Mouse (Mus musculus) brain, adult 2 months (tissue): ENCODE data around the gene Cd300a.
A peak's percentile ranks its signal among the peaks of the same experiment; 100 is the strongest.

Experiments used
- DNase-seq: peaks from one replicate; pipeline ENCODE4 v3.0.0; 2011; ENCODE audit warnings: low read depth, low spot score

Gene Cd300a

DNA sequence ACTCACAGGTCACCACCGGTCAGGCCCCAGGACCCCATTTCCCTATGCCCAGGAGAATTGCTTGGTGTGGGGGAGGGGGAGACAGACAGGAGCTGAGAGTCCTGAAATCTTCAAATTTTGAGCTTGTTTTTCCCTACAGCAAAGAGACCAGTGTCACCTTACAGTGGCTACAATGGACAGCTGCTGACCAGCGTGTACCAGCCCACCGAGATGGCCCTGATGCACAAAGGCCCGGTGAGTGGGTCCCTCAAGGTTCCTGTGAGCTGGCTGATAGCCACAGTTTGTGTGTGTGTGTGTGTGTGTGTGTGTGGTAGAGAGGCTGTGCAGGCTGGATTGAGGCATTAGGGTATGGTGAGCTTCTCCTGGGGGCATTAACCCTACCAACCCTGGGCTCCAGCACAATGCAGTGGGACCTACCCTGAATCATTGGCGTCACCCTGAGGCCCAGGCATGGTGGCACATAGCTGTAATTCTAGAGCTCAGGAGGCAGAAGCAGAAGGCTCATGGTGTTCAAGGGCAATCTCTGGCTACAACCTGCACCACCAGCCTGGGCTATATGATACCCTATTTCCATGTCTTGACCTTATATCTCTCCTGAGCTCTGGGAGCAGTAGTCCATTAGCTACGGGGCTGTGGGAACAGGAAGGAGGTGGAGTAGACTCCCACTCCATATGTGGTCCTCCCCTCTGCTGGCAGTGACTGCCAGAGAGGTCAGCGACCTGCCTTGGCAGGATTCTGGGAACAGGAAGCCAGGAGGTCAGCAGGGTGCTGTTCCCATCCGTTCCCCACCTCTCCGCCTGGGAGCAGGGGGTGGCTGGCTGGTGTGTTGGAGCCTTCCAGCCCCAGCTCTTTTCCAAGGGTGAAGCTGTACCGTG is 23.1 kb upstream of the Cd300a start:
- peak; percentile 79 for DNase-seq

DNA sequence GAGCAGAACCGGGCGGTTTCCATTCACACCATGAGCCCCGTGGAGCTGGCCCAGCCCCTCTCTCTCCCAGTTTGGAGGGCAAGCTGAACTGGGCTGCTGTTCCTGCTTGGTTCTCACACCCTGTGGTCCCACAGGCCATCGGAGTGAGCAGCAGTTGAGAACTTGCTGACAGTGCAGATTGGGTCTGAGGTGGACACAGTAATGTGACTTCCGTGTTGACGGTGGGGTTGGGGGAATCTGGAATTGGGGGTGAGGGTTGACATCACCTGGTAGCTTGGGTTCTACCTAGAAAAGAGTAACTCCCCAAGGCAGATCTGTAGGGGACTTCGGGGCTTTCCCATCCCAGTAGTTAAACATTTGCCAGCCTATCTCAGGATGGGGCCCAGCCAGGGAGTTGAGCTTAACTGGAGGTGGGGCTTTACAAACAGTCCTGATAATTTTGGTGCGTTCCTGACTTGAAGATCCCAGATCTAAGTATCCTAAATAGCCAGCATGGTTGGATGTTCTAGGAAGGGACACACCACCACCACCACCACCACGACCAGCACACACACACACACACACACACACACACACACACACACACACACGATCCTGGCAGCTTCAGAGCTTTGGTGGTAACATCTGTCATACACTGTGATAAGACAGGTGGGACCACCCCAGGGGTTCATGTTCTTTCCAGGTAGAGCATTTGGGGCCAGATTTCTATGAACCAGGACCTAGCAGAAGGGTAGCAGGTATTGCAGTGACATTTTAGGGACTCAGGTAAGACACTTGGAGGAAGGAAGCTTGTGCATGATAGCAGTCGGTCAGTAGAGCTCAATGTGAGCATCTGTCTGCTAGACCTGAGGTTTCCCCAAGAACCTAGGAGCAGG is 22.2 kb upstream of the Cd300a start:
- DNase-seq = peak; percentile 61

DNA sequence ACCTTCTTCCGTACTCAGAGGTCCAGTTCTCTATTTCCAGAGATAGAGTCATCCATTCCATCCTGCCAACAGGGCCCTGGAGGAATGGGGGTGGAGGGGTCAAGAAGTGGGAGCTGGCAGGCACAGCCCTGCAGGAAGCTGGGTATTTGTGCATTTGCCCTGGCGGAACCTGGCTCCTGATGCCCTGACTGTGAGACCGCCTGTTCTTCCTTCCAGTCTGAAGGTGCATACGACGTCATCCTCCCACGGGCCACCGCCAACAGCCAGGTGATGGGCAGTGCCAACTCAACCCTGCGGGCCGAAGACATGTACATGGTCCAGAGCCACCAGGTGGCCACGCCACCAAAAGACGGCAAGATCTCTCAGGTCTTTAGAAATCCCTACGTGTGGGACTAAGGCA is 21.6 kb upstream of the Cd300a start:
- DNase-seq = peak; percentile 97

DNA sequence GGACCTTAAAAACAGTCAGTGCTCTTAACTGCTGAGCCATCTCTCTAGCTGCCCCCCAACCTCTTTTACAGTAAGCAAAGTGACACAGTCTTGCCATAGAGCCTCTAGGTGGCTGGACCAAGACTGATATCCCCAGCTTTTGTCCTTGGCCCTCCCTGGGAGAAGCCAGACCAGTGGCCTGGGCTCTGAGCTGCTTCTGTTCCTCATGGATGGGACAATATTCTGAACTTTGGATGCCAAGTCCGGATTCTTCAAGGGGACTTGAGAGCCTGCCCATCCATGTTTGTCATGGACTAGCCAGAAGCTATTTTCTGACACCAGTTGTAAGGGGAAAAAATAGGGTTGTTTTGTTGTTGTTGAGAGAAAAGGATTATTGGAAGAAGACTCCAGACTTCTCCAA is 20.1 kb upstream of the Cd300a start:
- DNase-seq = no peak

DNA sequence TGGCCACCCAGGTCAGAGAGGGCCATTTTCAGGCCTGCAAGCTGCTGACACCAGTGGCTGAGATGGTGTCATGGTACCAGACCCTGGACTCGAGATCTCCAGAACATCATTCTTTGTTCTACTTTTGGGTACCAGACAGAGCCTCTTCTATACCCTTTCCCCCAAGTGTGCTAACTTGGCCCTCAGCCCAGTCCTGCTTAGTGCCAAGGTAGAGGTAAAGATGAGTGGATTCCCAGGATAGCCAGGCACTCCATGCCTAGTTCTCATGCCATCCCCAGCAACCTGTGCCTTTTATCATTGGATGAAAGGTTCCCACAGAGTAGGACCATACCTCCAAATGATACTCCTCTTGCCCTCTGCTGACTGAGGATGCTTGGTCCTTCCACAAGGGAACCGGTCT is 18.3 kb upstream of the Cd300a start:
- no peak for DNase-seq

DNA sequence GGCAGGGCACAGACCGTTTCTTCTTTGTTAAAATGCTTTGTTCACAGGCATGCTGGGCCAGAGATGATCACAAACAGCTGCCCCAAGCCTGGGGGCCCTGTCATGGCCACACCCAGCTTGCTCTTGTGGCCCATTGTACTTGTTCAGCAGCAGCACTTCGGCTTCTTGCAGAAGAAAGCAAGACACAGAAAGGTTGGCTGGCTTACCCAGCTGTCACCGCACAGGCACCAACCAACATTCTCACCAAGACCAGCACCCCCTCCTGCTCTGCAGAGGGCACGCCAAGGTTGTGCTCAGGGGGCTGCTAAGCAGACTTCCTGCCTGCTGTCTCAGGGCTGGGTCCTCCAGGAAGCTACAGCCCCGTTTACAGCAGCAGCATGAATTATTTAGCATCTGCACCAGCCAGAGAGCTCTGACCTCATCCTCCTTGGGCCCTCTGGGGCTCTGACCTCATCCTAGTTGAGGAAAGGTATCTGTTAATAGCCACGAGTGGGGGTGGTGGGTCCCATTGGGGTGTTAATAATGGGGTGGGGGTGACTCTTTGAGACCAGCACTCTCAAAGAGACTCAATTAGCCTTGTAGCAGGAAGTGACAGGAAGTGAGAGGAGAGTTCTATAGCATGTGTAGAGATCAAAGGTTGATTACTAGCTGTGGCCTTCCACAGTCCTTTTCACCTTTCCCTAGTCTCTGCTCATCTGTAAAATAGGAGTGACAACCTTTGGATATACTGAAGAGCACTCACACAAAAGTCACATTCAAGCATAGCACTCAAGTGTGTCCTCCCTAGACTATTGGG is 16.6 kb upstream of the Cd300a start:
- DNase-seq = no peak

DNA sequence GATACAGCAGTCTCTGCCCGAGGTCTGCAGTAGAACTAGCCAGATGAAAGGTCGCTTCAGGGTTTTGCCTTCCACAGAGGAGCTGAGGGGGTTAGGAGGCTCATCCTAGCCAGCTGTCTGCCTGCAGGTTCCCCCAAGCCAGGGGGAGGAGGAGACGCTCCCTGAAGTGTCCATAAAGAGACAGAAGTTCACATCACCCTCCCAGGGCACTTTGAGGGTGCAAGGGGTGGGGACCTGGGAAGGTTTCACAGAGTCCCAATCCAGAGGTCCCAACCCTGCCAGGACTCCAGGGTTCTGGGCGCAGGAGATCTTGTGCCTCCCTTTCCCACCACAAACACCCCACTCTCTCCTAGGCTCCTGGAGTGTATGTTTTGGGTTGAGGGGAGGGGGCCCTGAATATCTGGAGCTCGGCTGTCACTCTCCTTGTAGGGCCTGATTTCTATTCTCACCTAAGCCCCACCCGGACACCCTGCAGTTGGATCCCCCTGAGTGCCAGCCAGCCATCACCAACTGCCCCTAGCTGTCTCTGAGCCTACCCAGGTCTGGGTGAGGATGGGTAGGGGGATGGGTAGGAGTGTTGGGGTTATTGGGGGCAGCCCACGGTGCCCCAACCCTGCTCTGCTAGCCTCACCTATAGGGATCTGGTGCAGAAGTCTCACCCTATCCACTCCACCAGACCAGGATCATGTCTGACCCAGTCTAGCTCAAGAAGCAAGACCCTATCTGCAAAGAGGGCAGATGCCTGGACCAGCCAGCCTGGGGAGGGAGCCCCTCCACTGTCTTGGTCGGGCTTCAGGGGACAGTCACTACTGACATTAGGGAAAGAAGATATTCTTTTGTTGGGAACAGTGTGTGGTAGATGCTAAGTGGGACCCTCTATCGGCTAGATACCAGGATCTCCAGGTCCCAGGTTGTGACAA is 15.4 kb upstream of the Cd300a start:
- no peak for DNase-seq

DNA sequence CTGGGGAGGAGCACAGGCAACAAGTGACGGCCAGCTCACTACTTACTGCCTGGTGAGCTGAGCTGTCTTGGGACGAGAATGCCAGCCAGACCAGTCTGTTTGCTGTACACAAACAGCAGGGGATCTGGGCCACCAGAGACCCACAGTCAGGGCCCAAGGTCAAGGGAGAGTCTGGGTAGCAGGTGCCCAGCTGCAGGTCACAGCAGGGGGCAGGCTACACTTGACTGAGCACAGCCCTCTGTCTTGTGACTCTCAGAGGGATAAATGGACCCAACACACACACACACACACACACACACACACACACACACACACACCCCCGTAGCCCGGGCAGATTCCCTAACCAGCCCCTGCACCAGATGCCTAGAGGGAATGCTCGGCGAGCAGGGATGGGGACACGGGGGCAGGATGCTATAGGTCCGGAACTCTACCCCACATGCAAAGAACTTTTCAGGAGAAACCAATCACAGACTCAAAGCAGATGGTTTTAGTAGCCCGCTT is 14.5 kb upstream of the Cd300a start:
- DNase-seq = peak; percentile 55

DNA sequence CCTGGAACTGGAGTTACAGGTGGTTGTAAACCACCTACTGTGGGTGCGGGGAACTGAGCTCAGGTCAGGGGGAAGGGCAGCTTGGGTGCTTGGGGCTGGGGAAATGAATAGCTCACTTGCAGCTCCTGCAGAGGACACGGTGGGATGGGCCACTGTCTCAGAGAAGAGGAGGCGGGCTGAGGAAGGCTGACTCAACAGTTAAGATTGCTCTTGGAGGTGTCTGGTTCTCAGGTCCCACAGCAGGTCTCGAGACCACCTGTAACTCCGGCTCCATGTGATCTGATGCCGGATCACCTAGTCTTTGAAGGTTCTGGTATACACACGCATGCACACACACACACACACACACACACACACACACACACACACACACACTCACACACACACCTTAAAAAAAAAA is 13.7 kb upstream of the Cd300a start:
- peak; percentile 41 for DNase-seq

DNA sequence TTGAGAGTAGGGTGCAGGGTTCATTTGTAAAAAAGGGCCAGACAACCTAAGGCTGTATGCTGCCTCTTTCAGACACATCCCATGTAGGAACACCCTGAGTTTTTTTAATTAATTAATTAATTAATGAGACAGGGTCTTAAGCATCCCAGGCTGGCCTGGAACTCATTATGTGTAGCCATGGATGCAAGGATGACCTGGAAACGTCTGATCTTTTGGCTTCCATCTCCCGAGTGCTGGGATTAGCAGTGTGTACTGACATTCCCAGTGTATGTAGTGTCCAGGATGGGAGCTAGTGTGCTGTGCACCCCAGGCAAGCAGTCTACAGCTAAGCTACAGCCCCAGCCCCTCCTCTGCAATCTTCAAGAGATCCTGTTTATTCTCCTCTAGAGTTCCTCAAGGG is 13.2 kb upstream of the Cd300a start:
- DNase-seq = no peak

DNA sequence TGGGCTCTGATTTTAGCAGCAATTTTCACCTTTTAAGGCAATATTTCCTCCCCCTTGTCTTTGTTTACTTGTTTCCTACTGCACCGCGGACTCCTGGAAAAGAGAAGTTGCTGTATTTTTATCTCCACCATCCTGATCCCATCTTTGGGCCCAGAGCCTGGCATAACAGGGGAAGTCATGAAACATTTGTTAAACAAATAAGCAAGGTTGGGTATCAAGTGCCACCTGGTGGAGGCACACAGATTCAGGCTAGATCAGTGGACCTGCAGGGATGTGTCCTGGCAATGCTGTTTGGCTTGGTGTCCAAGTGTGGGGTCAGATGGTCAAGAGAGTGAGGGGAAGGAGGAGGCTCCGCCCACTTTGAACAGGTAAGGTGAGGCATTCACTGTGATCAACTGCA is 12.7 kb upstream of the Cd300a start:
- peak; percentile 84 for DNase-seq

DNA sequence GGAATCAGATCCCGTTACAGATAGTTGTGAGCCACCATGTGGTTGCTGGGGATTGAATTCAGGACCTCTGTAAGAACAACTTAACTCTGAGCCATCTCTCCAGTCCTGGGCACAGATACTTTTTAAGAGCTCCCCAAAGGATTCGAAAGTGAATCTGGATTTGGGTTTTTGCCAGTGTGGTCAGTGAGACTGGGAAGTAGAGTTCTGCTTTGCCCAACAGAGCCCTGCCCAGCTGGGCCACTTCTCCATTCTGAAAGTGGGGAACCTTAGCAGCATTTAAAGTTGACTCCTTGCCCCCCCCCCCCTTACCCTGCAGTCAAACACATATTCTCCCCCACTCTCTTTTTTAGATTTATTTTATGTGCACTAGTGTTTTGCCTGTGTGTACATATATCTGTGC is 10.2 kb upstream of the Cd300a start:
- DNase-seq = peak; percentile 59

DNA sequence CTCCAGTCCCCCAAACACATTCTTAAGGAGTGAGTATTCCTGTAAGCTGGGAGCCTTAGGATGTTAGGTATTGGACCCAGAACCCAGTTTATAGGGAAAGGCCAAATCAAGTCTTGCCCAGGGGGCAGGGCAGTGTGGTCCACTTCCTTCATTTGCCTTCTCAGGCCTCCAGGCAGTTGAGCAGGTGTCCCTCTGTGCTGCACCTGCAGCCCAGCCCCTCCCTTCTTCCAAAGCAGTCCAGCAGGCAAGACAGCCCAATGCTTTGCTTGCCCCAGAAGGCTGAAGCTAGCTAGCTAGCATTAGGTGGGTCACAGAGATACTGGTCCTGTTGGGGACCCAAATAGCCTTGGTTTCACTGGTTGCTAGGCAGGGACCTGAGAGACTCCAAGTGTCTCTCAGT is 9.7 kb upstream of the Cd300a start:
- no peak for DNase-seq

DNA sequence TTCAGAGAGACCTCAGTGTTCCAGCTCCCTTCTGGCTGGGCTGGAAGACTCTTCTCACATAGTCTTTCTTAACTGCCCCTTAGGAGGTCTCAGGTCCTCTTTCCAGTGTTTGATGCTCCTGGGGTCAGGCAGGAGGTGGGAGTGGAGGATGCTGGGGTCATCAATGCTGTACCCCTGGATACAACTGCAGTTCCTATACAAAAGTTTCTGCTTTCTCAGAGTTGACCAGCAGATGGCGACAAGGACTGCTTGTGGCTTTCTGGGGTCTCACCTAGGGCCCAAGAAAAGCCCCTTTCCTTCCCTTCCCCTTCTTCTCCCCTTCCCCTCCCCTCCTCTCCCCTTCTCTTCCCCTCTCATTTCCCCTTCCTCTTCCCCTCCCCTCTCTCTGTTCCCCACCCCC is 9.3 kb upstream of the Cd300a start:
- peak; percentile 34 for DNase-seq

DNA sequence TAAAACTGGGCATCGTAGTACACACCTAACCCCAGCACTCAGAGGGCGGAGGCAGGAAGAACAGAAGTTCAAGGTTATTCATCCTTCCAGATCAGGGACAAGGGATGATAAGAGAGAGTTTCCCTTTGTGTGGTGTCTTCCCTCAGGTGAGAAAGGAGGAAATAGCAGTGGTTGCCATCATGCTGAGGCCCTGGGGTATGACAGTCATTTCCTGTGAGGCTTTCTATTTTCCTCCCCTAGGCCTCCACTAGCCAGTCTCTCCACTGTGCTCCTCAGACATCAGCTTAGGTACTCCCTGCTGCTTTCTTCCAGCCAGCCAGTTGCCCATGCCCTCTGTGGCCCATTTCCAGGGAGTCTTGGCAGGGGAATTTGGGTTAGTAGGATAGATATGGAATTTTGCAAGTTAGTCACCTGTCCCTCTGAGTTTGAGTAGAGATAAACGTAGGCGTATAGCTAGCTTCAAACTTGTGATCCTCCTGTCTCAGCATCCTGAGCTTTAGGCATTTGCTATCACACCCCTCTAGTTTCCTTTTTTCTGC is 6.5 kb upstream of the Cd300a start:
- no peak for DNase-seq

DNA sequence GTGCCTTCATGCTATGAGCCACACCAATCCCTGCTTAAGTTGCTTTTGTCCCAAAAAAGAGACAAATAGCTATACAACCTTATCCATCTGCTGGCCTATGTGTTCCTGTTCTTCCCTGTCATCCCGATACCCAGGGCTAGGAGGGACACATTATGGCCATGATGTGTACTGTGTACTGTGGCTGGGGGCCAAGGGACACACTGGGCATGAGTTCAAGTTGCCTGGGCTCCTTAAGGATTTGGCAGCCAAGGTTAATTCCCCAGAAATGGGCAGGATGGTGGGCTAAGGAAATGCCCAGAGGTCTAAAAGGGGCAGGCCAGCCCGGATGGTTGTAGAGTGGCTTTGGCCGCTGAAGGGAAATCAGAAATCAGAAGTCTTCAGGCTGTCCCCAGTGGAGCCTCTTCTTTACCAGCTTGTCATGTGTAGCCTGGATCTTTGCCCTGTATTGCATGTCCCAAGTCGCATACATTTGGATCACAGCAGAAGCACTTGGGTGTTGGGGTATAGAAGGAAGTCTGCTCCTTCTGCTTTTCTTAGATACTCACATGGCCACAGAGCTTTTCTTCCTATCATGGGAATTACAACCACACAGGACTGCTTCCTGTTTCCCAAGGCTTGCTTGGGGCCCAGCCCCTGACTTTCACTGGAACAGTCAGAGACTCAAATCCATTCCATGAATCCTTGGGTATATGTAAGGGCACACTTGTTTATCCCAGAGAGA is 5.3 kb upstream of the Cd300a start:
- no peak for DNase-seq

DNA sequence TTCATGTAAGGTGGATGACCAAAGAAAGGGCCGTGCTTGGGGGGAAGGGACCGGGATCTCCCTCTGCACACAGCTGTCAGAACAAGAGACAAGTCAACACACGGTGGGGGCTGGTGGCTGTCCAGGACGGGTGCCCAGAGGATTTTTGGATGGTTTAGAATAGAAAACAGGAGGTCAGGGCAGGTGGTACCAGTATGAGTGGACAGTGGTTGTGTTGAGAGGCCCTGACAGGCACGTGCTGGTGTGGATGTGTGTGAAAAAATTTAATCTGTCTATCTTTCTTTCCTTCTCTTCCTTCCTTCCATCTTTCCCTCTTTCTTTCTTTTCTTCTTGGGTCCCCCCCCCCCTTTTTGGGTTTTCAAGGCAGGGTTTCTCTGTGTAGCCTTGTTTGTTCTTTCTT is 701 bp downstream of the Cd300a start:
- DNase-seq = no peak

DNA sequence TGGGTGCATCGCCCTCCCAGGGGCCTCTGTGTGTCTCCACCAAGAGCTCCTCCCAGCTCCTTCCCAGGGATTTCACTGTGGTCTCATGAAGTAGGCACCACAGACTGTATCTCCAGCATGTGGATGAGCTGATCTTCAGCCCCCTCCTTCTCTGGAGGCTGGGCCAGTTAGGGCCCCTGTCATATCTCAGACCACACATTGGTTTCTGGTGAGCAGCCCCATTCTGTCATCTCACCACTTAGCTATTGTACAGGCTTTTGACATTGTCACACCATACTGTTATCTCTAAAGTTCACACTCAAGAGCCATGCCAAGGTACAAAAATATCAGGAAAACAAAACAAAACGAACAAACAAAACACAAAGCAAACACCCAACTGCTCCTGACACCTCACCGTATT is 6.2 kb downstream of the Cd300a start:
- no peak for DNase-seq

DNA sequence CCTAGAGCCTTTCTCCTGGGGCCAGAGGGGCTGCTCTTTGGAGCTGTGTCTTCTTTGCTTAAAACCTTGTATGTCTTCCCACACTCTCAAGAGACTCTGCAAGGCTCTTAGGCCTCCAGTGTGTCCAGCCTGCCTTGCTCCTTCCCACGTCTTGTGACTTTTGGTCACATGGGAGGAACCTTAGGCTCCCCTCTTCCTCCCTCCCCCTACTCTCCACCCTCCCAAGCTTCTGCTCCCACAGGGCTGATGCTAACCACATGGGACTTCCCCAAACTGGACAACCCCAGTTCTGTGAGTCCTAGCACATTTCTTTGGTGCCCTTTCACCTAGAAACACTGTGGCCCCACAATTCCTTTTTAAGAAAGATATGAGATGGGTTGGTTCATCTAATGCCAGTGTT is 8.2 kb downstream of the Cd300a start:
- peak; percentile 44 for DNase-seq

DNA sequence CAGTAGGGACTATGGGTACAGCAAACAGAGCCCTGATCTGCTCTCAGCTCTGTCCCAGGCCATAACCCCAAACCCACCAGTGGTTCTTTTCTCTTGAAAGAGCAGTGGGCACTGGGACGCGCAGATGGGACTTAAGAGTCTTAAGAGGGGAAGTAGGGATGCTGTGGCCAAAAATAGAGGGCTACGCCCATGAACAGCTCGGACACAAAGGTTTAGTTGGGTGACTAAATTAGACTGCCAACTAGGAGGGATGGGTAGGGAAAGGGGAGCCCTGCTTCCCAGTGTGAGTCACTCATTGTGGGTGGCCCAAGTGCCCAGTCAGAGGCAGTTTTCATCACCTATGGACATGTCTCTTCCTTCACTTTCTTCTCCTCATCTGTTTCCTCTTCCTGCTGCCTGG is 13.4 kb downstream of the Cd300a start:
- DNase-seq = no peak
